9 mouse cellular contexts compared by ENCODE assay signal in the genomic region with DNA sequence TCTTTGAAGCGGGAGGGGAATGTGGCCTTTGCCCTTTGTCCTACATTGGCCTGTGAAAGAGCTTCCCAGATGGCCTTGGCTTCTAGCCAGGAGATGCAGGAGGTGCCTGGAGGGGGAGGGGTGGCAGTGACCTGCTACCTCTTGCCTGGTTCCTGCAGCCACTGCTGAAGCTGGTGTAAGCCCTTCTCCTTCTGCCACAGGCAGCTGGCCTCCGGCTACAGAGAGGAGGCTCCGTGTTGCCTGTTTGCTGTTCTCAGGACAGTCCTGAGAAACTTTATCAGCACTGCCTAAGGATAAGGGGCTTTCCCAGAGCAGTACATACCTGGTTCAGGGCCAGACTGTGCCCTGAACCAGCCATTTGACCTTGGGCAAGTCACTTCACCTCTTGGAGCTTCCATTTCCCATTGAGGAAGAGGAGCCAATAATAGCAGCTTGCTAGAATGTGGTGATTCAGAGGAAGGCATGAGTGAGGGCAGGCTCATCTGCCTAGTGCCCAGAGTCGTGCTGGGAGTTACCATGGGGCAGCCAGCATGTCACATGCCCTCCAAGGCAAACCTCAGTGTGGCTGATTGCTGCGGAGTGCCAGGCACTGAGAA. TPM values are rescaled to one million over a fixed set of nuclear protein-coding genes. Genes with fewer than 3 reads are reported as not detected.
DNase-seq lines count a peak whose midpoint lies in the region; ATAC-seq and TF ChIP-seq lines count a peak whose summit lies in the region.
"Had no signal": no experiment of that assay in that cellular context is flagged by ENCODE, and none has a peak within 500 bp of the region (broad histone marks: within the 10 kb centered on the region; RNA-seq: fewer than 3 reads in every experiment).

No protein-coding gene starts in this region.

- H3K27ac ChIP-seq in midbrain, embryonic 13.5 days: no peak overlapping the region
- no peak overlapping the region for H3K27ac ChIP-seq in midbrain, postnatal 0 days (ENCODE audit: low read depth, low read length)
- H3K27ac ChIP-seq in heart, embryonic 10.5 days: peak overlapping the region; percentile 87

- TF ChIP-seq POLR2A in myocyte (IDR thresholded peaks at IDR 0.05; ENCODE audit: insufficient read length, low read depth): no peak

- no peak overlapping the region for H3K4me2 ChIP-seq in midbrain, embryonic 13.5 days (replicated peaks)
- no peak overlapping the region for H3K4me2 ChIP-seq in midbrain, postnatal 0 days (ENCODE audit: low read depth, low read length, poor library complexity, severe bottlenecking)
- peak overlapping the region; percentile 27 for H3K4me2 ChIP-seq in myocyte (ENCODE audit: low read depth)
- H3K4me2 ChIP-seq: lung, embryonic 14.5 days had no signal

- H3ac ChIP-seq in myocyte (ENCODE audit: control insufficient read depth, insufficient read length): no peak overlapping the region

- no peak overlapping the region for H3K9ac ChIP-seq in midbrain, embryonic 13.5 days (replicated peaks)
- no peak overlapping the region for H3K9ac ChIP-seq in midbrain, postnatal 0 days (replicated peaks; ENCODE audit: low read length, poor library complexity, severe bottlenecking)
- H3K9ac ChIP-seq: lung, embryonic 14.5 days had no signal

- 48% methylated on average over 5 of the region's 5 CpGs for WGBS in midbrain, embryonic 13.5 days
- 48% methylated on average over 5 of the region's 5 CpGs for WGBS in midbrain, postnatal 0 days
- WGBS in heart, embryonic 10.5 days: 36% methylated on average over 5 of the region's 5 CpGs

- H3K9me3 ChIP-seq in midbrain, embryonic 13.5 days: no peaks in the 10 kb centered on the region
- H3K9me3 ChIP-seq in midbrain, postnatal 0 days (ENCODE audit: low read length): no peaks in the 10 kb centered on the region
- H3K9me3 ChIP-seq in heart, embryonic 10.5 days: peaks cover 3% of the 10 kb centered on the region; the same call in 1 of the 2 replicates

- H3K27me3 ChIP-seq in midbrain, embryonic 13.5 days: no peaks in the 10 kb centered on the region
- no peaks in the 10 kb centered on the region for H3K27me3 ChIP-seq in midbrain, postnatal 0 days (ENCODE audit: insufficient read depth, low read length)
- H3K27me3 ChIP-seq in heart, embryonic 10.5 days (ENCODE audit: insufficient read depth, poor library complexity, severe bottlenecking): no peaks in the 10 kb centered on the region
- no peaks in the 10 kb centered on the region for H3K27me3 ChIP-seq in myocyte (ENCODE audit: control insufficient read depth, insufficient read depth, insufficient read length)

- peaks cover 20% of the 10 kb centered on the region for H3K4me1 ChIP-seq in midbrain, embryonic 13.5 days (replicated peaks)
- no peaks in the 10 kb centered on the region for H3K4me1 ChIP-seq in midbrain, postnatal 0 days (ENCODE audit: insufficient read depth, low read length)
- H3K4me1 ChIP-seq in heart, embryonic 10.5 days: peaks cover 59% of the 10 kb centered on the region

- TF ChIP-seq CTCF in midbrain, postnatal 0 days (IDR thresholded peaks at IDR 0.05): no peak

- DNase-seq in midbrain, postnatal 0 days (ENCODE audit: low spot score): no peak
- peak; percentile 65 for DNase-seq in cerebellum, adult 9-11 months
- no peak for DNase-seq in heart, embryonic 10.5 days (ENCODE audit: low spot score)
- peak; percentile 95 for DNase-seq in kidney, postnatal 14 days
- DNase-seq in thymus, postnatal 14 days: no peak
- DNase-seq in left cerebral cortex, postnatal 25 days (ENCODE audit: low spot score in 2 of 2): no peak
- DNase-seq: lung, embryonic 14.5 days had no signal

- H3K79me2 ChIP-seq in myocyte (ENCODE audit: control insufficient read depth, insufficient read depth): no peaks in the 10 kb centered on the region

- H3K4me3 ChIP-seq in midbrain, embryonic 13.5 days (replicated peaks): no peak overlapping the region
- H3K4me3 ChIP-seq in midbrain, postnatal 0 days (ENCODE audit: low read depth, low read length): no peak overlapping the region
- peak overlapping the region; percentile 1; the same call in 1 of the 2 replicates for H3K4me3 ChIP-seq in heart, embryonic 10.5 days
- no peak overlapping the region for H3K4me3 ChIP-seq in myocyte

- intact Hi-C loops in left cerebral cortex, postnatal 25 days (cut with DNase I): no loop called here

- peak; percentile 53; the same call in 1 of the 2 replicates for ATAC-seq in midbrain, embryonic 13.5 days
- no peak for ATAC-seq in midbrain, postnatal 0 days (ENCODE audit: low FRiP score)

- H3K36me3 ChIP-seq in midbrain, embryonic 13.5 days: no peaks in the 10 kb centered on the region
- H3K36me3 ChIP-seq in midbrain, postnatal 0 days (ENCODE audit: insufficient read depth, low read length): no peaks in the 10 kb centered on the region
- peaks cover 92% of the 10 kb centered on the region for H3K36me3 ChIP-seq in heart, embryonic 10.5 days
- H3K36me3 ChIP-seq in myocyte (ENCODE audit: control insufficient read depth, insufficient read depth): no peaks in the 10 kb centered on the region

TF ChIP-seq in myocyte, 11 proteins besides CTCF, POLR2A, EP300 and RAD21:
- peak; percentile 49 for TF ChIP-seq USF1 (IDR thresholded peaks at IDR 0.05; ENCODE audit: low read depth)
- no peak for TF ChIP-seq MYOG (IDR thresholded peaks at IDR 0.05; ENCODE audit: control insufficient read depth in 1 of 3, insufficient read depth in 1 of 3, insufficient read length in 2 of 3, low read depth in 2 of 3)

RNA-seq across cellular contexts. Expression of a gene that starts 15.7 kb away (rescaled TPM):
- 9.1 and 12.3 TPM in 2 replicates for polyA plus RNA-seq in midbrain, embryonic 13.5 days (2015; fragmentation: Nextera tagmentation; extraction: Ambion mirVana)
- total RNA-seq in midbrain, postnatal 0 days (2014; rRNA removed): 13.3 and 16.0 TPM in 2 replicates
- polyA plus RNA-seq in midbrain, postnatal 0 days (2015; fragmentation: Nextera tagmentation; extraction: Ambion mirVana): 6.8 and 8.6 TPM in 2 replicates
- 134 and 256 TPM in 2 replicates for polyA plus RNA-seq in heart, embryonic 10.5 days (2016; fragmentation: Nextera tagmentation; extraction: Ambion mirVana)
- 61.0 TPM for polyA plus RNA-seq in myocyte (2012; fragmentation: generic; extraction: Trizol)
- total RNA-seq in left cerebral cortex, postnatal 25 days (2021): 1 to 10 TPM; 7.4 to 9.8 TPM

Comparison
In these comparisons a context has a peak if more than half of its experiments do, and no peak if none do; other contexts are left out.
1. DNase-seq: peak in cerebellum, adult 9-11 months (single experiment) and kidney, postnatal 14 days (single experiment); none in midbrain, postnatal 0 days (single experiment), heart, embryonic 10.5 days (single experiment), thymus, postnatal 14 days (single experiment) and left cerebral cortex, postnatal 25 days (0 of 2).